ENCODE assay signal across 9 mouse cellular contexts in the genomic region with DNA sequence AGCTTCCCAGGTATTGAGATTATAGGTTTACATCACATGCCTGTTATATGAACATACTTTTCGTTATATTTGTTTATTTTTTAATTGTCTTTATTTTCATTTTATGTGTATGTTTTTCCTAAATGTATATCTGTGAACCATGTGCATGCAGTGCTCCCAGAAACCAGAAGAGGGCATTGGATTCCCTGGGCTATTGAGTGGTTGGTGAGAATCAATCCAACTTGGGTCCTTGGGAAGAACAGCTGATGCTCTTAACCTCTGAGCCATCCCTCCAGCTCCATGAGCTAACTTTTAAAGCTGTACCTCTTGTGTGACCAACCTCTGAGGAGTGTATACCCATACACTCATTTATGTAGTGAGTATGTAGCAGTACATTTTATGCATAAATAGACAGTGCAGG. TPM values are rescaled to one million over a fixed set of nuclear protein-coding genes. Genes with fewer than 3 reads are reported as not detected.
DNase-seq lines count a peak whose midpoint lies in the region; ATAC-seq and TF ChIP-seq lines count a peak whose summit lies in the region.
"Had no signal": no experiment of that assay in that cellular context is flagged by ENCODE, and none has a peak within 500 bp of the region (broad histone marks: within the 10 kb centered on the region; RNA-seq: fewer than 3 reads in every experiment).

No protein-coding gene starts in this region.

- peak; percentile 80 for TF ChIP-seq CTCF in hindbrain, postnatal 0 days (IDR thresholded peaks at IDR 0.05; ENCODE audit: low read depth)

- no peaks in the 10 kb centered on the region for H3K4me1 ChIP-seq in hindbrain, postnatal 0 days (ENCODE audit: insufficient read depth, low read length)
- H3K4me1 ChIP-seq in forebrain, embryonic 15.5 days: no peaks in the 10 kb centered on the region
- H3K4me1 ChIP-seq: embryonic facial prominence, embryonic 15.5 days had no signal

- H3K36me3 ChIP-seq in hindbrain, postnatal 0 days (ENCODE audit: insufficient read depth, low read length): peaks cover 32% of the 10 kb centered on the region
- peaks cover 44% of the 10 kb centered on the region for H3K36me3 ChIP-seq in forebrain, embryonic 15.5 days

- H3K9ac ChIP-seq in hindbrain, postnatal 0 days (replicated peaks; ENCODE audit: low read length): no peak overlapping the region
- H3K9ac ChIP-seq in forebrain, embryonic 15.5 days (replicated peaks): no peak overlapping the region
- H3K9ac ChIP-seq: embryonic facial prominence, embryonic 15.5 days had no signal

- peak; percentile 60 for ATAC-seq in CD4-positive, CD25-positive, alpha-beta regulatory T cell, adult 4 months
- ATAC-seq in hindbrain, postnatal 0 days: no peak
- no peak for ATAC-seq in forebrain, embryonic 15.5 days (replicated peaks)

- DNase-seq in adrenal gland, postnatal 14 days: peak; percentile 30
- DNase-seq in adrenal gland, postnatal 36 days: no peak
- DNase-seq in layer of hippocampus, adult 11-12 months (ENCODE audit: low spot score): peak; percentile 24
- DNase-seq in layer of hippocampus, adult 8-10 months (ENCODE audit: low spot score in 2 of 2): no peak
- DNase-seq in hindbrain, postnatal 0 days (ENCODE audit: low spot score): peak; percentile 51
- DNase-seq in thymus, postnatal 14 days: peak; percentile 34

- no peaks in the 10 kb centered on the region for H3K27me3 ChIP-seq in hindbrain, postnatal 0 days (ENCODE audit: insufficient read depth, low read length)
- H3K27me3 ChIP-seq in forebrain, embryonic 15.5 days: no peaks in the 10 kb centered on the region
- H3K27me3 ChIP-seq: embryonic facial prominence, embryonic 15.5 days had no signal

- WGBS in hindbrain, postnatal 0 days: 81% methylated on average over 1 of the region's 1 CpGs
- 84% methylated on average over 1 of the region's 1 CpGs for WGBS in forebrain, embryonic 15.5 days

- no peak overlapping the region for H3K27ac ChIP-seq in hindbrain, postnatal 0 days
- H3K27ac ChIP-seq in forebrain, embryonic 15.5 days (replicated peaks): no peak overlapping the region
- H3K27ac ChIP-seq: embryonic facial prominence, embryonic 15.5 days had no signal

- H3K4me2 ChIP-seq in hindbrain, postnatal 0 days (ENCODE audit: low read depth, low read length): no peak overlapping the region
- H3K4me2 ChIP-seq in forebrain, embryonic 15.5 days (replicated peaks): no peak overlapping the region
- H3K4me2 ChIP-seq: embryonic facial prominence, embryonic 15.5 days had no signal

- H3K4me3 ChIP-seq in hindbrain, postnatal 0 days (ENCODE audit: low read length): no peak overlapping the region
- no peak overlapping the region for H3K4me3 ChIP-seq in forebrain, embryonic 15.5 days
- H3K4me3 ChIP-seq: embryonic facial prominence, embryonic 15.5 days had no signal

- H3K9me3 ChIP-seq in hindbrain, postnatal 0 days (ENCODE audit: low read length): no peaks in the 10 kb centered on the region
- no peaks in the 10 kb centered on the region for H3K9me3 ChIP-seq in forebrain, embryonic 15.5 days
- H3K9me3 ChIP-seq: embryonic facial prominence, embryonic 15.5 days had no signal

RNA-seq across cellular contexts. Expression of a gene that starts 39.2 kb away (rescaled TPM):
- 6.9 and 10.6 TPM in 2 replicates for total RNA-seq in adrenal gland, postnatal 14 days (2021)
- 1 to 10 TPM; 2.9 to 3.9 TPM for total RNA-seq in adrenal gland, postnatal 36 days (2021)
- total RNA-seq in layer of hippocampus, adult 8-10 months (2022): 1 to 10 TPM; 1.1 to 2.7 (median 1.9) TPM
- polyA plus RNA-seq in CD4-positive, CD25-positive, alpha-beta regulatory T cell, adult 4 months (2017; shearing (Covaris generic)): 10 to 100 TPM; 16.1 to 36.3 TPM
- total RNA-seq in hindbrain, postnatal 0 days (2014; rRNA removed): 4.7 and 8.5 TPM in 2 replicates
- polyA plus RNA-seq in hindbrain, postnatal 0 days (2015; fragmentation: Nextera tagmentation; extraction: Ambion mirVana): 1.7 TPM in 2 replicates
- 6.4 and 8.2 TPM in 2 replicates for polyA plus RNA-seq in forebrain, embryonic 15.5 days (2015; fragmentation: Nextera tagmentation; extraction: Ambion mirVana)

Comparison
In these comparisons a context has a peak if more than half of its experiments do, and no peak if none do; other contexts are left out.
1. DNase-seq: peak in adrenal gland, postnatal 14 days (single experiment), layer of hippocampus, adult 11-12 months (single experiment), hindbrain, postnatal 0 days (single experiment) and thymus, postnatal 14 days (single experiment); none in adrenal gland, postnatal 36 days (0 of 2) and layer of hippocampus, adult 8-10 months (0 of 2).